Mouse (Mus musculus) cerebellum, adult 2 months (tissue): ENCODE results near the gene Rere.

Source experiments
- CTCF ChIP-seq: fragments of 200-500 bp; IDR thresholded peaks from 2 replicates; pipeline ENCODE4 v1.5.1; 2011; ENCODE audit warnings: low read depth, mild to moderate bottlenecking, control low read depth, low read length, moderate library complexity, borderline replicate concordance; ENCODE audit not compliant: insufficient read depth
- POLR2A ChIP-seq: fragments of 200-500 bp; IDR thresholded peaks from 2 replicates; pipeline ENCODE4 v1.6.1; 2011; ENCODE audit warnings: low read length, control low read depth, borderline replicate concordance; ENCODE audit not compliant: insufficient read depth

DNA sequence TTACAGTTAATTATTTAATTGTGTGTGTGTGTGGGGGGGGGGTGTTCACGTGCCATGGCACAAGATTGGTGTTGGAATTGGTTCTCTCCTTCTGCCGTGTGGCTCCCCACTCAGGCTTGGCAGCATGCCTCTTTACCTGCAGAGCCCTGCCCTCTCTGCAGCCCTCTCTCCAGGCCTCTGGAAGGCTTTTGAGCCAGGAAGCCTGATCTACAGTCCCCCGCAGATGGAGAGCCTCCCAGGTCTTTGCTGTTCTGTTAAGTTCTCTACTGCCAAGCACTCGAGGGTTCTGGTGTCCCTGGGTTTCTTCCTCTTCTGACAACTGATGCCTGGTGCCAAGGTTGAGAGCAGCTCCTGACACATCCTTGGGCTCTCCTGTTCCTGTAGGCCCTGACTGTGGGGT is 27.0 kb upstream of the Rere start:
- TF ChIP-seq CTCF (no peak), POLR2A (no peak)
